Mouse (Mus musculus): ENCODE measurements around the gene Vcp. TPM values are rescaled to one million over a fixed set of nuclear protein-coding genes. Genes with fewer than 3 reads are reported as not detected.
"Not testable (repeated sequence)": the region's sequence is repeated elsewhere in the genome, so short reads cannot be mapped to it uniquely, and the experiment has no call there.

Gene Vcp
- total RNA-seq (2021): 100 to 1,000 TPM; 229 to 272 TPM
- long read RNA-seq, experiment 1, transcript Vcp-201 (17 exons, 3,316 nt): major isoform, 582 of 624 reads
- long read RNA-seq, experiment 1, partial matches to known transcripts: 23 of 624 reads
- long read RNA-seq, experiment 1, other reads (novel, unspliced or antisense): 19 of 624 reads
- long read RNA-seq, experiment 2, transcript Vcp-201 (17 exons, 3,316 nt): major isoform, 608 of 658 reads
- long read RNA-seq, experiment 2, partial matches to known transcripts: 29 of 658 reads
- long read RNA-seq, experiment 2, other reads (novel, unspliced or antisense): 21 of 658 reads

DNA sequence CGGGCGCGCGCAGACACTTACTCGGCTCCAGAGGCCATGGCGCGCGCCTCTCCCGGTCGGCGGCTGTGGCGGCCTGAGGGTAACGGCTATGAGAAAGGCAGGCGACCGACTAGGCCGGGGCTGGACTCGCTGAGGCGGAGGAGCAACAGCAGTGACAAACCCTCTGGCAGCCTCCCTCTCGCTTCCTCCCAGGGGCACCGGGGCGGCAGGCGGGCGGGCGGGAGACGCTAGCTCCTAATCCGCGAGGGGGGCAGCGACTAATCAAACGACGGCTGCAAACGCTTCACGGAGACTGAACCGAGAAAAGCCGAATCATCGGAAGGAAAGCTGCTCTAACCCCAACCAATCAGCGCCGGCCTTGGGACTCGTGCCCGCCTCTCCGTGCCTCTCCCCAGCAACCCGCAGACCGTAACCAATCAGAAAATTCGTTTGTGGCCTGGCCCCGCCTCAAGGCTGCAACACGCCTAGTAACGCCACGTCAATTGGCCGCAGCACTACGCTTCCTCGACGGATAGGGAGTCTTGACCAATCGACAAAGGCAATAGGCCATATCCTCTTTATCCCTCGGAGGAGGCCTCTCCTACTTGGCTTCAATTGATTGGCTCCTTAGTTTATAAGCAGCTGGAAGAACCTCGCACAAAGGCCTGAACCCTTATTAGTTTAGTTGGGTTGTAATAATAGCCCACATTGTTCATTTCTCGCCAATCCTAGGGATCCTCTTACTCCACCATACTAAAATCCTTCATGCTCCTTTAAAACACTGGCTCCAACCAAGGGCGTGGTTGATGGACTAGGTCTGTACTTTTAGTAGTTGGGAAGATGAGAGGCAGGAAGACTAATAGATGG is at the start of gene Vcp:
TSS of gene Vcp (minus strand) at position 367 of the 846 bp plus-strand sequence.
- Histone ChIP-seq H3K27ac (peak within 1 kb of the TSS; percentile 99), H3K4me3 (peak within 1 kb of the TSS; percentile 98)
- peak; percentile 100 for DNase-seq
- intact Hi-C loops (cut with DNase I): not testable (repeated sequence)

DNA sequence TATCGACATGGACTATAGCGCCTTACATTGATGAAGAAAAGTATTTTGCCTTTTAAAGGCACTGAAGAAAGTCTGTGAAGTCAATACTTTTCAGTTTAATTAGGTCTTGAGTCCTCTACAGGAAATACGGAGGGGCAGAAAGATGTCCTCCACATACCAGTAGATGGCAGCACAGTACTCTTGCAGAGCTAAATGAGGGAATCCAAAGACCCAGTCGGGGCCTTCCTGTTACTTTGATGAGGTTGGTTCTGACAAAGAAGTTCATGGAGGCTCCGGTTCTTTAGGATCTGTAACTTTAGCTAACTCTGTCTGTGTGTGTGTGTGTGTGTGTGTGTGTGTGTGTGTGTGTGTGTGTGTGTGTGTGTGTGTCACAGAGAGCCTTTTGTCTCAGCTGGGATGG is 46.9 kb upstream of the Vcp start:
- peak; percentile 95 for TF ChIP-seq CTCF (IDR thresholded peaks at IDR 0.05)
- Histone ChIP-seq H3K4me3 (peak overlapping the region; percentile 56), H3K27ac (peak overlapping the region; percentile 86)
- intact Hi-C loops (cut with DNase I): loop anchor here (2.0 to 10.0 kb wide), 4 partner anchors 66 to 448 kb away; partner anchors contain the start of genes Arhgef39 and Ccdc107
- peak; percentile 71 for DNase-seq

DNA sequence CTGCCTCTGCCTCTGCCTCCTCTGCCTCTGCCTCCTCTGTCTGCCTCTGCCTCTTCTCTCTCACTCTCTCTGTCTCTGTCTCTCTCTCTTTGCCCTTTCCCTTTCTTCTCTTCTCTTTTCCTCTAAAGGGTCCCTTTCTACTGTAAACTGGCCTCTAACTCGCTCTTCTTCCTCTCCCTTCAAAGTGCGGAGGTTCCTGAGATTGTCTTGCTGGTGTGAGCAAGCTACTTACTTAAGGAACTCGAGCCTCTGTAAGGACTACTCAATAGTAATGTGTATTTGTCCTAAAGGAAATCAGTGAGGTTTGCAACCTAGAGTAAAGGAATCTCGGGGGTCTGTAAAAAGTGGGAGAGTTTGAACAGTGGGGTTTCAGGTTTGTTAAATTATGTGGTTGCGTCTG is 46.3 kb upstream of the Vcp start:
- no peak for DNase-seq
- intact Hi-C loops (cut with DNase I): loop anchor here (2.0 to 10.0 kb wide), 4 partner anchors 66 to 448 kb away; partner anchors contain the start of genes Arhgef39 and Ccdc107
- Histone ChIP-seq H3K4me3 (peak overlapping the region; percentile 56), H3K27ac (peak overlapping the region; percentile 86)
- TF ChIP-seq CTCF (IDR thresholded peaks at IDR 0.05): no peak

DNA sequence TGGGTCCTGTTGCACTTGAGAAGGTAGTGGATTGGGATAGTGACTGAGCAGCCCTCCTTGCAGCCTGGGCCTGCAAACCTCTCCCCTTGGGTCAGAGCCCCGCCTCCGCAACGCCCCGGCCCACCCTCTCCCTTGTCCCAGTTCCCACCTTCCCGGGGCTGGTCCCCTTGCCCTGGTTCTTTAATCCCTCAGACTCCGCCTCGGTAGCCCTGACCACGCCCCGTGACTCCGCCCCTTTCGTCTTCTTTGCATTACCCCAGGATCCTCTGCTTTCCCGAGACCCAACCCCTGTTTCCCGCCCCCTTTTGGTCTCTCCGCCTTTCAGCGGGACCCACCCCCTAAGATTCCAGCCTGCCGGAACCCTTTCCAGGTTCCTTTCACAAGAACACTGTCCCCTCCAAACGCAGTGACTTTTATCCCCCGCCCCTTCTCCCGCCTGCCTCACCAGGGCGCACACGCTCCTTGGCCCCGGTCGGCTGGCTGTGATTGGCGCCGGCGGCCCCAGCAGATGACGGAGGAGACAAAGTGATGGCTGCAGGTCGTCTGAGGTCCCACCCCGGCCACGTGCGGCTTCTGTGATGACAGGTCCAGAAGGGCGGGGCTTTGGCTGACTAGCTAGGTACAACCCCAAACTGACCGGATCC is 45.5 kb upstream of the Vcp start, which contains the start of gene Fam214b:
TSS of gene Fam214b (minus strand) at position 562 of the 644 bp plus-strand sequence.
- DNase-seq: peak; percentile 99
- intact Hi-C loops (cut with DNase I): loop anchor here (2.0 to 10.0 kb wide), 4 partner anchors 67 to 449 kb away; partner anchors contain the start of genes Arhgef39 and Ccdc107
- H3K27ac ChIP-seq: peak within 1 kb of the TSS; percentile 96
- no peak for TF ChIP-seq CTCF (IDR thresholded peaks at IDR 0.05)
- peak within 1 kb of the TSS; percentile 87 for H3K4me3 ChIP-seq

DNA sequence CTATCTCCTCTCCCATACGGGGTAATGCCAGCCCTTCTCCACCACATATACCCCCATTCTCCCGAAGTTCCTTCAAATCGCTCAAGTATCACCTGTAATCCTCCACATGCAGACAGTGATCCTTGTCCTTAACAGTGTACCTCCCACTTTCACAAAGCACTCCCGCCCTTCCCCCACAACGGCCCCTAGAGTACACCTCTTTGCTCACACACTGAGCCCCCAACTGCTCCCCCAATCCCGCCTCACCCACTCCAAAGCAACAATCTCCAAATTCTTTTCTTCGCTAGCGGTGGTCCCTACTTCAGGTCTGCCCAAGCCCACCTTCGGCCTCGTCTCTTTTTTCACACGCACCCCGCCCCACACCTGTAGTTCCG is 45.0 kb upstream of the Vcp start:
- Histone ChIP-seq H3K4me3 (peak overlapping the region; percentile 87), H3K27ac (peak overlapping the region; percentile 96)
- TF ChIP-seq CTCF (IDR thresholded peaks at IDR 0.05): no peak
- DNase-seq: no peak
- intact Hi-C loops (cut with DNase I): loop anchor here (5.0 to 10.0 kb wide), 3 partner anchors 360 to 450 kb away; partner anchors contain the start of genes Arhgef39 and Ccdc107

DNA sequence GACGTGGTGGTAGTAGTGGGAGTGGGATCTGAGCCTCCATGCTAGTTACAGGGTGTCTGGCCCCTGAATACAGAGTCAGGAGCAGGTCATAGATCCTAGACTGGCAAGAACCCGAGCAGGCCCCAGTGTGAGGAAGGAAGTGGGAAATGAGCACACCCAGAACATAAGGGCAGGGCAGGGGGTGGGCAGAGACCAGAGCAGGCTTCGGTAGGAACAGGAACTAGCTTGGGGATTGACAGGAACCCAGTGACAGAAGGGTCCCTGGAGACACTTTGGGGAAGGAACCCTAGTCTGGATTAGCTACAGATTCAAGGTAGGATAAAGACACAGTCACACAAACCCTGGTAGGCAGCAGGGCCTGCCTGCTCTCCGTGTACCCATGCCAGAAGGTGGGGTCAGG is 44.4 kb upstream of the Vcp start:
- peak; percentile 52 for DNase-seq
- Histone ChIP-seq H3K4me3 (peak overlapping the region; percentile 87), H3K27ac (peak overlapping the region; percentile 96)
- intact Hi-C loops (cut with DNase I): loop anchor here (5.0 to 10.0 kb wide), 3 partner anchors 360 to 450 kb away; partner anchors contain the start of genes Arhgef39 and Ccdc107
- TF ChIP-seq CTCF (IDR thresholded peaks at IDR 0.05): no peak

DNA sequence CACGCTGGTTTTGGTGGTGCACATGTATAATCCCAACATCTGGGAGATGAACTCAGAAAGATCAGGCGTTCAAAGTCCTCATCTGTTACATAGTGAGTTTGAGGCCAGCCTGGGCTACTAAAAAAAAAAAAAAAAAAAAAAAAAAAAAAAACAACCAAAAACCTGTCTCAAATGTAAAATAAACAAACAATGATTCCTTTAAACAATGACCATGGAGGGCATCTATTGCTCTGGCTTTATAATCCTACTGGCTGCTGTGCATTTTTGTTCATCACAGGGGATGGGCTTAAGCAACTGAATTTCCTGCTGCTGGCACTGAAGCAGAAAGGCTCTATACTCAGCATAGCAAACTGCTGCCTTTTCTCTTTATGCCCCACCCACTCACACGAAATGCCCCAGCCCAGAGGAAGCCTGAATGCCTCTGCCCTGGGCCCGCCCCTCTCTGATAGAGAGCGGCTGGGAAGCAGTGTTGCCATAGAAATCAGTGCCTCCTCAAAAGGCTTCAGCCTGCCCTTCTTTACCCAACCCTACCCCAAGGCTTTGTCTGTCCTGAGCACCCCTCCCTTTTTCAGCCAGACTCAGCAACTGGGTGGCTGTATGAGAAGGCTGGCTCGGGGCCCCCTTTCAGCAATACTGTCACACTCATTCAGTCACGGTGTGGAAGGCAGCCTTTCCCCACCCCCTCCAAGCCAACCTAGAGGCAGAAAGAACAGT is 43.5 kb upstream of the Vcp start:
- DNase-seq: peak; percentile 58
- intact Hi-C loops (cut with DNase I): loop anchor here (10.0 kb wide), 2 partner anchors 361 to 451 kb away; partner anchors contain the start of genes Arhgef39 and Ccdc107
- peak overlapping the region; percentile 96 for H3K27ac ChIP-seq
- TF ChIP-seq CTCF (IDR thresholded peaks at IDR 0.05): no peak
- peak overlapping the region; percentile 87 for H3K4me3 ChIP-seq

DNA sequence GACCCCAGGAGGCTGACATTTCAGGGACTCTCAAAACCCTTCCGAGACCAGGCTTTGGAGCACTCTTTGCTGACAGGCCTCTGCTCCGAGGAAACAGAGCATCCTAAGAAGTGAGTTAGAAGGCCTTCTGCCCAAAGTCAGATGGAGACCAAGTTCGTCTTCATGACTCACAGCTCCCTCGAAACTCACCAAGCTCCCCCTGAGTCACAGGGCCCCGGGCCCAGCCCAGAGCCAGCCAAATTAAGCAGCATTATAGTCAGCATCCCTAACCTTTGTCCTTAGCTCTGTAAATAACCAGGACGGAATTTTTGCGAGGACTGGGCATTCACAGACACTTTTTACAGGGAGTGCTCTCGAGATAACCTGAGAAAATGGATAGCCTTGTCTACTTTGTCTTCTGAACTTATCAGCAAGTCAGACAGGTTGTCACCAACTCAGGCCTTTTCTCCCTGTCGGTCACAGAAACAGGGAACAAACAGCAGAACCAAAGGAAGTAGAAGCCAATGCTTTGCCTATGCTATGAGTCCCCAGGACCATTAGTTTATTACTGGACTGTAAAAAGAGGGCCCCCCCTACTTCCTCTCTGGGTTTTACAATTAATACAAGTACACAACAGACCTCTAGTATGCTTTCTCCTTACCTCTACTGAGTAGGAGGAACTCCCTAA is 40.7 kb upstream of the Vcp start:
- Histone ChIP-seq H3K4me3 (no peak overlapping the region), H3K27ac (peak overlapping the region; percentile 66)
- intact Hi-C loops (cut with DNase I): loop anchor here (10.0 kb wide), 2 partner anchors 364 to 454 kb away; partner anchors contain the start of genes Arhgef39 and Ccdc107
- TF ChIP-seq CTCF (IDR thresholded peaks at IDR 0.05): no peak
- DNase-seq: no peak

DNA sequence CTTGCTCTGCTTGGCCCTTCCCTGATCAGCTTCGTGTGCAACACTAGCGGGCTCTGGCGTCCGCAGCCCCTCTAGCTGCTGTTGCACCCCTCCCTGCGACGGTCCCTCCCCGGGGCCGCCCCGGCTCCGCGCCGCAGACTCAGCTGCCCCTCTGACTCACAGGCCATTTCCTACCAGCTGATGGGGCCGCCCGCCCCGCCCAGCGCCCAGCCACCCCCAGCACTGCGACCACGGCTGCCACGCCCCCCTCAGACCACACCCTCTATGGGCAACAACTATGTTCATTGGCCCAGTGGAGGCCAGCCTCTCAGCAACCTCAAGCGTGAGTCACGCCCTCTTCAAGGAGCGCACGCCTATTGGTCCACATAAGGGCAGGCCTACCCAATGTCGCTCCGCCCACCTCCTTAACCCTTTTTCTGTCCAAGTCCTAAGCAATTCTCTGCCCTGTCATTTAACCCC is 39.8 kb upstream of the Vcp start:
- DNase-seq: peak; percentile 98
- peak overlapping the region; percentile 92 for H3K4me3 ChIP-seq
- intact Hi-C loops (cut with DNase I): loop anchor here (10.0 kb wide), 2 partner anchors 365 to 455 kb away; partner anchors contain the start of genes Arhgef39 and Ccdc107
- peak overlapping the region; percentile 95 for H3K27ac ChIP-seq
- TF ChIP-seq CTCF (IDR thresholded peaks at IDR 0.05): no peak

DNA sequence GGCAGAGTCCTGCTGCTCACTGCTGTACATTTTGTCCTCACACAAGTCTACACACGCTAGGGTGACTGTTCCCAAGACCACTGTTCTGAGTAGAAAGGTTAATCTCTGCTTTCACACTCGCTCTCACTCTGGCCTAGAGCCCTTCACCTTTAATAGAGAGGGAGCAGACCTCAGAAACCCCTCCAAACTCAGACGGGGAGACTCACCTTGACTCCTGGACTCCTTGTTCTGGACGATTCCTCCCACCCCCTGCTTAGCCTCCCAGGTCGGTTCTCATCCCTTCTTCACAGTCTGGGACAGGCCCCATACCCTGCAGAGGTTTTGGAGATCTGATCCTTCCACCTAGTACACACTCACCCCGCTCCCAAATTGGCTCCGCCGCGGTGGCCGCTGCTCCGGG is 39.3 kb upstream of the Vcp start:
- no peak for DNase-seq
- intact Hi-C loops (cut with DNase I): loop anchor here (10.0 kb wide), 3 partner anchors 365 to 515 kb away; partner anchors contain the start of genes Arhgef39 and Ccdc107
- Histone ChIP-seq H3K27ac (peak overlapping the region; percentile 95), H3K4me3 (peak overlapping the region; percentile 92)
- TF ChIP-seq CTCF (IDR thresholded peaks at IDR 0.05): no peak

Measured in gastrocnemius, adult 2 months (tissue).